Mouse (Mus musculus): ENCODE measurements around the gene Wwc2. TPM values are rescaled to one million over a fixed set of nuclear protein-coding genes. Genes with fewer than 3 reads are reported as not detected.
"Not testable (repeated sequence)": the region's sequence is repeated elsewhere in the genome, so short reads cannot be mapped to it uniquely, and the experiment has no call there.

Wwc2 gene
- polyA plus RNA-seq, 1 experiment from 2014 or later: 16.7 TPM

DNA sequence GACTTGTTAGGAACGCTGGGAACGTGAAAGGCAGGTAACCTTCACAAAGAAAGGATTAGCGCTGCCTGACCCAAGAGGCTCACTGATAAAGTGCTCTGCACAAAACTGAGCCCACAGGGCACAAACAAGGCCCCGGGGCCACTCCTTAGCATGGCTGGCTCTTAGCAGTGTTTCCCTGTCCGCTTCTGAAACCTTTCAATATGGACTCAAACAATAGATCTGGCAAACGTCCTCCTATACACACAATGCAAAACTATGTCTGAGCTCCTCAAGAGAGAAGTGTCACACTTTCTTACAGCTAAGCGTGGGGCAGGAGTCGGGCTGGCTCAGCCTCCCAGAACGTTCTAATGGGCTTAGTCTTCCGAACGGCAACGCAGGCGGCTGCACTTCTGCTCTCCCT lies 166.5 kb downstream of the Wwc2 start, which contains the start of gene Cldn22:
TSS of gene Cldn22 (plus strand) at position 301 of the 400 bp plus-strand sequence.
- WGBS: 77% methylated on average over 13 of the region's 13 CpGs
- no peak within 1 kb of the TSS for H3K9ac ChIP-seq (replicated peaks; ENCODE audit: low read length)
- no peak within 1 kb of the TSS for H3K4me3 ChIP-seq (ENCODE audit: low read length)
- peaks cover 10% of the 10 kb centered on the region; the same call in 1 of the 2 replicates for H3K36me3 ChIP-seq (ENCODE audit: insufficient read depth, low read length)
- ATAC-seq (ENCODE audit: low FRiP score, low TSS enrichment): no peak
- H3K27me3 ChIP-seq (ENCODE audit: insufficient read depth, low read length): no peaks in the 10 kb centered on the region
- H3K9me3 ChIP-seq (ENCODE audit: low read length): no peaks in the 10 kb centered on the region
- peaks cover 14% of the 10 kb centered on the region; the same call in 1 of the 2 replicates for H3K4me1 ChIP-seq (ENCODE audit: insufficient read depth, low read length)
- no peak within 1 kb of the TSS for H3K4me2 ChIP-seq (replicated peaks; ENCODE audit: low read depth, low read length)
- H3K27ac ChIP-seq (ENCODE audit: low read length): no peak within 1 kb of the TSS

DNA sequence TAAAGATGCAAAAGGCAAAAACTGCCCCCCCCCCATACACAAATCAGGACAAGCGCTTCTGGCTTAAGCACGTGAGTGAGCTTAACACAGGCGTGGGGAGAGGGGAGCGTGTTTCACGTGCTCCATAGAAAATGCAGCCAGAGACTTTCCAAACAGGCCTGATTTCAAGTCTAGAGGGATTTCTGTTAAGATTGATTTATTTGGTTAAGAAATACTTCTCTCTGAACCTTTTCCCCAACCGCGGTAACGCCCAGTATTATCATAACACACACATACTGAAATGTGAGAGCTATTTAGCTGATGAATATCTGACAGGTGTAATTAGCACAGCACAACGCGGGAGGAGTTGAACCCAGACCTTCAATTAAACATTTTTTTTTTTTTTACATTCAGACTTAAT lies 166.9 kb downstream of the Wwc2 start:
- Histone ChIP-seq H3K9ac (replicated peaks; ENCODE audit: low read length) (no peak overlapping the region), H3K4me3 (ENCODE audit: low read length) (no peak overlapping the region), H3K4me1 (ENCODE audit: insufficient read depth, low read length) (peaks cover 13% of the 10 kb centered on the region; the same call in 1 of the 2 replicates), H3K4me2 (replicated peaks; ENCODE audit: low read depth, low read length) (no peak overlapping the region), H3K9me3 (ENCODE audit: low read length) (no peaks in the 10 kb centered on the region), H3K27me3 (ENCODE audit: insufficient read depth, low read length) (no peaks in the 10 kb centered on the region), H3K36me3 (ENCODE audit: insufficient read depth, low read length) (peaks cover 6% of the 10 kb centered on the region; the same call in 1 of the 2 replicates), H3K27ac (ENCODE audit: low read length) (no peak overlapping the region)
- 44% methylated on average over 10 of the region's 10 CpGs for WGBS
- ATAC-seq (ENCODE audit: low FRiP score, low TSS enrichment): no peak

DNA sequence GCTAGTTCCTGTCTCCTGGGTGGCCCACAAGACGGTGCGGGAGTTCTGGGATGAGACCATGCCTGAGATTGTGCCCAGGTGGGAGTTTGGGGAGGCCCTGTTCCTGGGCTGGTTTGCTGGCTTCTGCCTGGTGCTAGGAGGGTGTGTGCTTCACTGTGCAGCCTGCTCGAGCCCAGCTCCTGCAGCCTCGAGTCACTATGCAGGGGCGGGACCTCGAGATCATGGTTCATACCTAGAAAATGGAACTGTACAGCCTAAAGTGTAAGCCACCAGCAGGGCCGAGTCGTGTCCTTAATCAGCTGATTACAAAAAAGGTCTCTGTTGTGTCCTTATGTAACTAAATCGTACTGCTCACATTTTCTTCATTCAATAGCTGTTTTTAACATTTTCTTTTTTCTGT lies 168.2 kb downstream of the Wwc2 start:
- not testable (repeated sequence) for H3K9ac ChIP-seq (replicated peaks; ENCODE audit: low read length); ATAC-seq (ENCODE audit: low FRiP score, low TSS enrichment); H3K27ac ChIP-seq (ENCODE audit: low read length); H3K36me3 ChIP-seq (ENCODE audit: insufficient read depth, low read length); H3K4me3 ChIP-seq (ENCODE audit: low read length); H3K4me2 ChIP-seq (replicated peaks; ENCODE audit: low read depth, low read length); H3K9me3 ChIP-seq (ENCODE audit: low read length); H3K27me3 ChIP-seq (ENCODE audit: insufficient read depth, low read length); H3K4me1 ChIP-seq (ENCODE audit: insufficient read depth, low read length)
- 70% methylated on average over 7 of the region's 9 CpGs for WGBS

DNA sequence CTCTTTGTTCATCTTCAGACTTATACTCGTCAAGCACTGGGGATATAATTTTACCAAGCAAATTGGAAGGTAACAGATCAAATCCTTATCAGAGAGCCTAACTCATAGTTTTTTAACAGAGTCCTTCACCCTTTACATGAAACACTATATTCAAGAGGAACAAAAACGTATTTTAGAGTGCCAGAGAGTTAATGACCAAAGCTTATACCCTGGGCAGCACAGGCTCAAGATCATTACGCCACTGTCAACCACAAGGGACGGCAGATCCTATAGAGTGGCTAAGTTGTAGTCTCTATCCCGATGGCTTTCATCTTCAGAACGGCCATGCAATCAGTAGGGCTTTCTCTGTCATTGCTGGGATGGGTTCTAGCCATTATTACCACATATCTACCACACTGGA lies 168.9 kb downstream of the Wwc2 start, which contains the start of gene Cldn24:
TSS of gene Cldn24 (plus strand) at position 301 of the 400 bp plus-strand sequence.
- H3K4me1 ChIP-seq (ENCODE audit: insufficient read depth, low read length): peaks cover 3% of the 10 kb centered on the region; the same call in 1 of the 2 replicates
- no peak within 1 kb of the TSS for H3K9ac ChIP-seq (replicated peaks; ENCODE audit: low read length)
- no peak within 1 kb of the TSS for H3K27ac ChIP-seq (ENCODE audit: low read length)
- ATAC-seq (ENCODE audit: low FRiP score, low TSS enrichment): no peak
- H3K4me2 ChIP-seq (replicated peaks; ENCODE audit: low read depth, low read length): no peak within 1 kb of the TSS
- H3K27me3 ChIP-seq (ENCODE audit: insufficient read depth, low read length): no peaks in the 10 kb centered on the region
- H3K36me3 ChIP-seq (ENCODE audit: insufficient read depth, low read length): no peaks in the 10 kb centered on the region
- H3K9me3 ChIP-seq (ENCODE audit: low read length): no peaks in the 10 kb centered on the region
- no peak within 1 kb of the TSS for H3K4me3 ChIP-seq (ENCODE audit: low read length)
- 77% methylated on average over 6 of the region's 6 CpGs for WGBS

DNA sequence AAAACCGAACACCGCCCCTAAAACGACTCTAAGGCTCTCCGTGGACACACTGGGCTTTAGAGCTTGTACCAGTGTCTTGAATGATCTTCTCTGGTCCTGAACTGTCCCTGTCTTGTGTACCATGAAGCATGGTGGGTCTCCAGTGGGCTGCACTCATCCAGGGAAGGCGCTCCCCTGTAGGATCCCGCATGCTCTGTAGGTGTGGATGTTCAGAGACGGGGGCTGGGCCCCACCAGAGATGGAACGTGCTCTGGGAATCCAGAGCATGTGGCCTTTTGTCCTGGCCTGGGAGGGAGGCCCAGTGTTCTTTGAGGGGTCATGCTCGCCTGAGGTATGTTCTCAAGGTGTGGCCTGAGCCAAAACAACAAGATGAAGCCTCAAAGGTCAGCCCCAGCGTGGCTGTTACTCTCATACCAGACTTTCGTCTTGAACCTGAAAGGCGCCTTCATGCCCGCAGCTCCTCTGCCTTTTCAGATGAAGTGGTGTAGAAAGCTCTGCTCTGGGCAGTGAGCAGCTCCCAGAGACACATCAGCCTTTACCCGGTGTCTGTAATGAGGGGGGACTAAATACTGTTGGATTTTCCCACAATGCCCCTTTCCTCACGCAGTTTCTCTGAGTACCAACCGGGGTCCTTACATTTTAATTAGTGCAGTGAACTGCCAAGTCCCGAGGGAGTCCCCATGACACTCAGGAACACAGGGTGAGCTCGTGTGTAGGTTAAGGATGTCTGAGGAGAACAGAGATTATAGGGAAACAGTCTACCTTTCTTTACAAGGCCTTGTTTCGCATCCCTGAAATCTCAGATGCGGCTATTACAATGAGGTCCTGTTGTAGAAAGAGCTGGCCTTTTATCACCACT lies 169.6 kb downstream of the Wwc2 start:
- H3K9me3 ChIP-seq (ENCODE audit: low read length): no peaks in the 10 kb centered on the region
- H3K4me3 ChIP-seq (ENCODE audit: low read length): no peak overlapping the region
- peaks cover 3% of the 10 kb centered on the region; the same call in 1 of the 2 replicates for H3K4me1 ChIP-seq (ENCODE audit: insufficient read depth, low read length)
- H3K9ac ChIP-seq (replicated peaks; ENCODE audit: low read length): no peak overlapping the region
- H3K4me2 ChIP-seq (replicated peaks; ENCODE audit: low read depth, low read length): no peak overlapping the region
- 80% methylated on average over 20 of the region's 20 CpGs for WGBS
- H3K36me3 ChIP-seq (ENCODE audit: insufficient read depth, low read length): no peaks in the 10 kb centered on the region
- H3K27ac ChIP-seq (ENCODE audit: low read length): no peak overlapping the region
- no peak for ATAC-seq (ENCODE audit: low FRiP score, low TSS enrichment)
- H3K27me3 ChIP-seq (ENCODE audit: insufficient read depth, low read length): no peaks in the 10 kb centered on the region

DNA sequence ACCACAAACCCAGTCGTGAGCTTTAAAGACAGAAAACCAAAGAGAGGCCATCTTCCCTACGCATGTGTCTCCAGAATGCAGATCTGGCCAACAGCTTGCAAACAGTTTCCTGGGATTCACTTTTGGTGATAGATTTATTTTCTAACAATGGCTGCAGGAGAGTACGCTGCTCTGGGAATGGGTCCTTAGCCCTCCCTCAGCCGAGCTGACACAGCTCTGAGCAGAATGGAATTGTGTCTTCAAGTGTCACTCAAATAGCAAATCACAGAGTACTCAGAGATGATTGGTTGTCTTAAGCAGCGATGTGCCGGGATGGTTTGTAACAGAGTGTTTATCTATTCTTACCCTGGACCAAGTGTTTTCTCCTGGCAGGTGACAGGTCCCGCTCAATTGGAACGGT lies 171.7 kb downstream of the Wwc2 start:
- H3K27me3 ChIP-seq (ENCODE audit: insufficient read depth, low read length): no peaks in the 10 kb centered on the region
- no peak overlapping the region for H3K4me2 ChIP-seq (replicated peaks; ENCODE audit: low read depth, low read length)
- no peak overlapping the region for H3K9ac ChIP-seq (replicated peaks; ENCODE audit: low read length)
- H3K27ac ChIP-seq (ENCODE audit: low read length): no peak overlapping the region
- no peak for ATAC-seq (ENCODE audit: low FRiP score, low TSS enrichment)
- no peak overlapping the region for H3K4me3 ChIP-seq (ENCODE audit: low read length)
- H3K4me1 ChIP-seq (ENCODE audit: insufficient read depth, low read length): no peaks in the 10 kb centered on the region
- H3K9me3 ChIP-seq (ENCODE audit: low read length): no peaks in the 10 kb centered on the region
- WGBS: 91% methylated on average over 8 of the region's 8 CpGs
- no peaks in the 10 kb centered on the region for H3K36me3 ChIP-seq (ENCODE audit: insufficient read depth, low read length)

DNA sequence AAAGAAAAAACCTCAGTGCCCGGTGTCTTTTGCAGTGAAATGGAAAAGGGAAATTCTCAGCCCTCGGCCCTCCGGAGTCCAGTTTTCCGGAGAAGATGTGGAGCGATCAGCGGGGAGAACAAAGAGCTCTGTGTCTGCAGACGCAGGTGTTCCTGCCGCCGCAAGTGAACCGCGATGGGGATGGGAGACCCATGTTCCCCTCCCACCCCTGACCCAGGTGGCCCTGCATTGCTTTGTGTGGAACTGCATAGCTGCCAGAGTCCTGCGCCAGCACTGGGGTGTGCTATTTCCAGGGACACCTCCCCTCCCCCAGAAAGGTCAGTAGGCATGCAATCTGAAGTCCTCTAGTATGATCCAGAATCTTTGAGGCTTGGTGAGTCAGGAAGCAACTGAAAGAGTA lies 179.5 kb downstream of the Wwc2 start:
- Histone ChIP-seq H3K27me3 (ENCODE audit: insufficient read depth, low read length) (no peaks in the 10 kb centered on the region), H3K9ac (replicated peaks; ENCODE audit: low read length) (no peak overlapping the region), H3K36me3 (ENCODE audit: insufficient read depth, low read length) (no peaks in the 10 kb centered on the region), H3K27ac (ENCODE audit: low read length) (peak overlapping the region; percentile 60; the same call in 1 of the 2 replicates), H3K4me3 (ENCODE audit: low read length) (no peak overlapping the region), H3K9me3 (ENCODE audit: low read length) (no peaks in the 10 kb centered on the region), H3K4me2 (replicated peaks; ENCODE audit: low read depth, low read length) (no peak overlapping the region), H3K4me1 (ENCODE audit: insufficient read depth, low read length) (0 out of 2 replicates have a peak, but pooled peaks cover 7% of the 10 kb centered on the region)
- 79% methylated on average over 12 of the region's 12 CpGs for WGBS
- peak; percentile 65 for ATAC-seq (ENCODE audit: low FRiP score, low TSS enrichment)

DNA sequence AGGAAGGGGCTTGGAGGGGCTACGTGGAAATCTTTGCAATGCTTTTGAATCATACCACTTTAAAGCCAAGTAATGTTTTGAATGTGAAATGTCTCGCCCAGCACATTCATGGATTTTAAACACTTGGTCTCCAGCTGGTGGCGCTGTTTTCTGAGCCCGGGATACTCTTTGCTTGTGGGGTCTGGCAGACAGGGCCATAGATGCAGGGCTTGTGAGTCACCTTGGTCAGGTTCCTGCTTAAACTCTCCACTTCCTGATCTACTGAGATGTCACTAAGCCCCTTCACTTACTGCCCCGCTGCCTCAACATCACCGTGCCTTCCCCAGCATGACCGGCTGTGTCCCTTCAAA lies 180.1 kb downstream of the Wwc2 start:
- Histone ChIP-seq H3K36me3 (ENCODE audit: insufficient read depth, low read length) (no peaks in the 10 kb centered on the region), H3K9ac (replicated peaks; ENCODE audit: low read length) (no peak overlapping the region), H3K4me2 (replicated peaks; ENCODE audit: low read depth, low read length) (no peak overlapping the region), H3K27ac (ENCODE audit: low read length) (peak overlapping the region; percentile 60; the same call in 1 of the 2 replicates), H3K9me3 (ENCODE audit: low read length) (no peaks in the 10 kb centered on the region), H3K4me3 (ENCODE audit: low read length) (no peak overlapping the region), H3K27me3 (ENCODE audit: insufficient read depth, low read length) (no peaks in the 10 kb centered on the region), H3K4me1 (ENCODE audit: insufficient read depth, low read length) (0 out of 2 replicates have a peak, but pooled peaks cover 7% of the 10 kb centered on the region)
- WGBS: 72% methylated on average over 7 of the region's 7 CpGs
- ATAC-seq (ENCODE audit: low FRiP score, low TSS enrichment): no peak

DNA sequence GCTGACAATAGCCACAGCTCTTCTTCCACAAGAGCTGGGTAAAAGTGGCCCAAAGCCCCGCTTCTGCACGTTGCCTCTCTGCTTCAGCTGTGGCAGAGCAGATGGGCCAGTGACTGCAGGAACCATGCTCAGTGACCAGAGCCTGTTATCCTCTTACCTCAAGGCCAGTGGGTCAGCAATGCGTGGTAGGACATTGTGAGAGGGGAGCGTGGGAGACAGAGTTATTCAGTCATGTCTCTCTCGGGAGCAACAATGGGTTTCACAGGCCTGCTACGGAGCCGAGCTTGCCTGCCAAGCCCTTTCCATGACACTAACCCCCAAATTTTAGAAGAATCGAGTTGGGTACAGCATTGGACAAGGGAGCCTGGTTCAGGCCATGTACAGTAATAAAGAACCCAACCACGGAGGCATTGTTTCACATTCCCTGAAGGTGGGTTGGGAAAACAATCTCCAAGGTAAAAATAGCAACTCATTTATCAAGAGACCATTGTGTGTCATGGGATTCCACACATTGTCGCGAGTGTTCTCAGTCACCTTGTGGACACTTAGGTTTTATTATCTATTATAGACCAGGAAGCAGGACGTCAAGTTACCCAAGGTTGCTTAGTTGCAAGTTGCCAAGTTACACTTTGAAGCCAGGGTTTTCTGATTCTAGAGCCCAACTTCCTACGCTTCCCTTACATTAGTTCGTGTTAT lies 180.6 kb downstream of the Wwc2 start:
- Histone ChIP-seq H3K4me3 (ENCODE audit: low read length) (no peak overlapping the region), H3K36me3 (ENCODE audit: insufficient read depth, low read length) (no peaks in the 10 kb centered on the region), H3K9ac (replicated peaks; ENCODE audit: low read length) (no peak overlapping the region), H3K27me3 (ENCODE audit: insufficient read depth, low read length) (no peaks in the 10 kb centered on the region), H3K4me1 (ENCODE audit: insufficient read depth, low read length) (0 out of 2 replicates have a peak, but pooled peaks cover 7% of the 10 kb centered on the region), H3K4me2 (replicated peaks; ENCODE audit: low read depth, low read length) (no peak overlapping the region), H3K9me3 (ENCODE audit: low read length) (no peaks in the 10 kb centered on the region), H3K27ac (ENCODE audit: low read length) (peak overlapping the region; percentile 30; the same call in 1 of the 2 replicates)
- WGBS: 53% methylated on average over 14 of the region's 14 CpGs
- 0 out of 2 replicates have a peak, but pooled peaks have one; percentile 49 for ATAC-seq (ENCODE audit: low FRiP score, low TSS enrichment)
